Mouse (Mus musculus) thymus, postnatal 4 days (tissue): ENCODE results near the gene Kcnk5.

Experiments
- DNase-seq: peaks from one replicate; pipeline ENCODE4 v3.0.0; 2021

Gene Kcnk5

GRCm38 (mm10) chr14:20193103-20193715, 11.6 kb upstream of the Kcnk5 start:
- no peak for DNase-seq

- DNase-seq: no peak
Observed at GRCm38 (mm10) chr14:20191136-20191735, 9.6 kb upstream of the Kcnk5 start.

- DNase-seq: no peak
Observed at GRCm38 (mm10) chr14:20189751-20190150, 8.1 kb upstream of the Kcnk5 start.

DNA sequence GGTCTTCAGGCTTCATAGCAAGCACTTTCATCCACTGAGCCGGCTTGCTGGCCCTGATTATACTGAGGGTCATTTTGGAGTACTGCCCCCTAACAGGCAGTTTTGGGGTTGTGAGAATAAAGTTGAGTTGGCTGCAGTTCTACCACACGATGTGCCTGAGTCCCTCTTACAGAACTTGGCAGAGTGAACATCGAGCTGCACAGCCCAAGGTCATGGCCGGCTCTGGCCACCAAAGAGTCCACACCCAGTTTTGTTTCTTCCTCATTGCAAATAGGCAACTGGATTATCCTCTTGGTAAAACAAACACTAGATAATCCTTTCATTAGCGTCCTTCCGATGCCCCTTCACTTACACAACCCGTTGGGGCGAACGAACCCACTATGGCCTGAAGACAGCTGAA, 3.8 kb upstream of the Kcnk5 start:
- no peak for DNase-seq

DNA sequence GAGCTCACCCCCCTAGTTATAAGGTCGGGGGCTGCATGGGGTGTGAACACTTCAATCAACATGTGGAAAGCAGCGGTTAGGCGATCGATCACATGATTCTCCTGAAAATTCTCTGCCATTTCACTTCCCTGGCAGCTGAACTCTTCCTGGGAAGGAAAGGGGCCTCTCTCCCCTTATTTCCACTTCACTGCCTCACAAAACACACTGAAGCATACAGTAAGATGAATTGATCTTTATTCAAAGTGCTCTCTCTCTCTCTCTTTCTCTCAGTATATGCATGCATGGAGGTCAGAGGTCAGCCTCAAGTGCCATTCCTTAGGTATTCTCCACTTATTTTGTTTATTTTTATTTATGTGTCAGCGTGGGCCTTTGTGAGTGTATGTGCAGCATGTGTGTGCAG, 2.1 kb upstream of the Kcnk5 start:
- no peak for DNase-seq

GRCm38 (mm10) chr14:20182596-20182995, 987 bp upstream of the Kcnk5 start:
- no peak for DNase-seq

- DNase-seq: peak; percentile 59
Observed at GRCm38 (mm10) chr14:20180751-20181162, 852 bp downstream of the Kcnk5 start.

DNA sequence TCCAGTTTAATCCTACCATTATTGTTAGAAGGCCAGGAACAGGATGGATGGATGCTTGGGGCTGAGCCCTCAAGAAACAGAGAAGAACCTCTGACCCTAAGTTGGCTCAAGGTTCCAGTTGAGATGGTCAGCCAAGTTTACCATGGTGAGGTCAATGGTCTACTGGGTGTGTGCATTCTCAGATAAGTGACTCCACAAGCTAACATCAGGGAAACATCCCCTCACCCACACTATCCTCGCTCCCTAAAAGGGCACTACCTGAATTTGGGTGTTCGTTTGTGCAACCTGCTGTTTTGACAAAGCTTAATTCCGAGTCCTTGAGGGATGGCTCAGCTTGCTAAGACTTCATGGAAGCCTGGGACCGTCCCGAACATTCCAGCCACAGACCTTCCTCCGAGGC, 1.3 kb downstream of the Kcnk5 start:
- no peak for DNase-seq

DNA sequence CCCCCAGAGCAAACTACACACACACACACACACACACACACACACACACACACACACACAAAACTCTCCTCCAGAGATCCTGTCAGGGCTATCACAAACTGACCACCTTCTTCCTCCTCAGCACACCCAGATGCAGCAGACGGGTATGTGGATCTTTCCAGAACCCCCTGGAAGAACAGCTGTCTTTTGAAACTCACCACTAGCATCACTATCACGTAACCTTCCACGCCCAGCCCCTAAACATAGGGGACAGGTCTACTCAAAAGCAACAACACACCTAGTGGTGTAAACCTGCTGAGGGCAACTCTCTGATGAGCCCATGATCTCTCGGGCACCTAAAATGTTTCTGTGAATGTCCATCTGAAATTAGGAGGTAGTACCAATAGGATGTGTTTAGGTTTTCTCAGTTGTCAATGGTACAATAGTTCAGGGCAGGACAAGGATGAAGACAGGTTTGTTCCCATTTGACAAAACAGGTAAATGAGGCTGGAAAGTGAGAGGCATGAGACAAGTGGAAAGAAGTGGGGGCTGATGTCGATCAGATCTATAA, 1.8 kb downstream of the Kcnk5 start:
- DNase-seq: no peak

DNA sequence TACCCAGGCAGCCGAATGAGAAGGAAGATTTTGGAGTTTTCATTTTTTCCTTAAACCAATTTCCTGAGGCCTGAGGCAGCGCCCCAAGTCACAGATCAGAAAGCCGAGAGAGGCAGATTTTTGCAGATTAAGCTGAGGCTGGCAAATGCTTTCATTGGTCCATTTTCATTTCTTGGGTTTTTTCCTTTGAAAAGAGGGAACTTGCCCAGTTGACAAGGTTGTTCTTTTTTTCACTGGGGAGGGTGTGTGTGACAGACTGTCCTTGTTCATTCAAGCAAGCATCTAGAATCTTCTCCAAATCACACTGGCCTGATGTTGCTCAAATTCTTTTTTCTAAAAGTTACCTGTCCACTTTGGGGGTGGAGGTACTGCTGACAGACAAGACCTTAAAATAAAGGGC, 2.5 kb downstream of the Kcnk5 start:
- no peak for DNase-seq

DNA sequence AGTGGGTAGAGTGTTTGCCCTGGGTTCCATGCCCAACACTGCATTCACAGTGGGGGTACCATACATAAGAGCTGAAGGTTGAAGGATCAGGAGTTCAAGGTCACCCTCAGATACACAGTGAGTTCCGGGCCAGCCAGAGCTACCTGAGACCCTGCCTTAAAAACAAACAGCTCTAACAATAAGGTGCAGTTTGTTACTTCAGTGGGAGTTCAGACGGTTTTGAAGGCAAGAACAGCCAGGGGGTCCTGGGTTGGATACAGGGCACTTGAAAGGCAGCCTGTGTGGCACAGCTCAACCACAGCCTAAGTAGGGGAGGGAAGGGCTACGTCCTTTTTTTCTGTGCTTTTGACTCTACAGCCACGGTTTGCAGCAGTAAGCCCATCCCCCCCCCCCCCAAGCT, 3.0 kb downstream of the Kcnk5 start:
- DNase-seq: peak; percentile 22

GRCm38 (mm10) chr14:20177494-20178123, 4.0 kb downstream of the Kcnk5 start:
- DNase-seq: no peak

DNA sequence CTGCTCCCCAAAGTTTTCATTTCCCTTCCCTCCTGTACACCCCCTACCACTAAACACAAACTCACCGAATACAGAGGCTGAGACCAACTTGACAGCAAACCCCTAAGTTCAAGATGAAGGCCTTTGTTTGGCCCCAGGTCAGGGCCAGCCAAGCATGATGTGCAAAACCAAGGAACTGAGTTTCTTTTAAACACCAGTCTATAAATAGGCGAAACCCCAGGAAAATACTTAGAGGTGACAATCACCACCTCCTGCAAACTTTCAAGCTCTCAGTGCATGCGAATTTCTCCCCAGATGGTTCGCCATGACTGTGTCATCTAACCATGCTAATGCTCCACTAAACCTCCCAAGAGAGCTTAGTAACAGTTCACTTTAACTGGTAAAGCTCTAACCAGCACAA, 5.9 kb downstream of the Kcnk5 start:
- DNase-seq: no peak

DNA sequence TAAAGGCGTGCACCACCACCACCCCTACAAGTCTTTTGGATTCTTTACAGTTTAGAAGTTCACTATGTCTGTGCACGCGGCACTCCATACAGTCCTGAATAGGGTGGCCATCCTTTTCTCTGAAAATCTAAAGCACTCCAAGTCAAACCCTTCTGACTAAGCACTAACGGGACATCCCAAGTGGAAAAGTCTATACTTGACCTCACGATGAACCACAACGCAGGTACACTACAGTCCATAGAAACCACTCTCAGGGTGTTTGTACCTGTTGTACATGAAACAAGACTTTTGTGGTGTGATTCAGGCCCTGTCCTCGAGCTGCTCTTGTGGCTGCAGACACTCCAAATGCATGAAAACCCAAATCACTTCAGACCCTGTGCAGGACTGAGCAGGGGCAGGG, 6.5 kb downstream of the Kcnk5 start:
- DNase-seq: no peak

DNA sequence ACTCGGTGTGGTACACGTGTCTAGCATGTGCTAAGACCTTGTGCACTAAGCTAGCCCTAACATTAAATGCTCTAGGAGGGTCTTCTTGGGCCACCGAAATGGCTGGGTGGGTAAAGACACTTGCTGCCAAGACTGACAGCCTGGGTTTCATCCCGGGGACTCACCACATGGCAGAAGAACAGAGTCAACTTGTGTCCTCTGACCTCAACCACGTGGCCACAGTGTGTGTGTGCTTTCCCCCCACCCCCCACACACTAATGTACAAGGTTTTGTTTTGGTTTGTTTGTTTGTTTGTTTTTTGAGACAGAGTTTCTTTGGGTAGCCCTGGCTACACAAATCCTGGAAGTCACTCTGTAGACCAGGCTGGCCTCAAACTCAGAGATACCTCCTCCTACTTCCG, 6.9 kb downstream of the Kcnk5 start:
- DNase-seq: no peak

DNA sequence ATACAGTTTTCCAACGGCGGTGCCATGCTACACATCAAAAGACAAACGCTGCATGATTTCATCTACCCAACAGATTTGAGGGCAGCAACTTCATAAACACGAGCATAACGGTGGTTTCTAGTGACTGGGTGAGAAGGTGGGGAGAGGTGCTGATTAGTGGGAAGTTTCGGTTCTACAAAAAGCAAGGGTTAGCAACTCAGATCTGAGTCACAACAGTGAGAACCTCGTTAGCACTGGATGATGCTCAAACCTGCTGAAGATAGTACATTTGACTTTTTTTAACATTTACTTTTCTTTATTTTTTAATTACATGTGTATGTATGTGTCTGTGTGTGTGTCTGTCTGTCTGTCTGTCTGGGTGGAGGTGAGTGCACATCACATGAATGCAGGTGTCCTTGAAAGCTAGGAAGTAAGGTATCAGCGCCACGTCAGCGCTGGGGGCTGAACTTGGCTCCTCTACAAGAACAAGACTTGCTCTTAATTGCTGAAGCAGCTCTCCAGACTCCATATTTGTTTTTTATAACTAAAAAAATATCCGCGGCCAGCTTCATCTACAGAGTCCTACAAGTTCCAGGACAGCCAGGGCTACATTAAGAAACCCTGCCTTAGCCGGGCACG, 7.6 kb downstream of the Kcnk5 start:
- peak; percentile 30 for DNase-seq

DNA sequence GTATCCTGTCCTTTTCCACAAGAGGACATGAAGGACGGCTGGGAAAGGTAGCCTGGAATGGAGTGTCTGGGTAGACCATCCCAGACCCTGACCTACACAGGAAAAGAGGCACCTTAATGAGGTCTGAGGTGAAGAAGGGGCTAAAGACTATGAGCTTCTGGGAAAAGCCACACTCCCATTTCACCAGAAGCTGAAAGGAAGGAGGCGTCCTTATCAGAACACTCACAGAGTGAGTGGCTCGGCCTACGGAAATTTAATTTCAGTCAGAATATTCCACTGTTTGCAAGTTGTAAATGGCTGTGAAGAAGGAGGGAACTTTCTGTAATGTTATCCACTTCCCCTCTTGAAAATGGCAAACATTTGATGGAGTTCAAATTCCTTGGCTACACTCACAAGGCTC, 8.7 kb downstream of the Kcnk5 start:
- no peak for DNase-seq

GRCm38 (mm10) chr14:20172509-20172908, 9.1 kb downstream of the Kcnk5 start:
- DNase-seq: peak; percentile 36

GRCm38 (mm10) chr14:20171840-20172239, 9.8 kb downstream of the Kcnk5 start:
- no peak for DNase-seq

DNA sequence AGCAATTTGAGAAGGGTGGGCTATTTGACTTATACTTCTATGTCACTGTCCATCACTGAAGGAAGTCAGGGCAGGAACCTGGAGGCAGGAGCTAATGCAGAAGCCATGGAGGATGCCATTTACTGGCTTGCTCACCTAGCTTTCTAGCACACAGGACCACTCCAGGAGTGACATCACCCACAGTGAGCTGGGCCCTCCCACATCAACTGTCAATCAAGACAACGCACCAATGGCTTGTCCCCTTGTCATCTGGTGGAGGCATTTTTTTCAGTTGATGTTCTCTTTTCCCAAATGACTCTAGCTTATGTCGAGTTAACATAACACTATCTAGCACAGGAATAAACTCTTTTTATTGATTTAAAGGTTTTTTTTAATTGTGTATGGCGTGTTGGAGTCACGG, 12.4 kb downstream of the Kcnk5 start:
- peak; percentile 24 for DNase-seq

DNA sequence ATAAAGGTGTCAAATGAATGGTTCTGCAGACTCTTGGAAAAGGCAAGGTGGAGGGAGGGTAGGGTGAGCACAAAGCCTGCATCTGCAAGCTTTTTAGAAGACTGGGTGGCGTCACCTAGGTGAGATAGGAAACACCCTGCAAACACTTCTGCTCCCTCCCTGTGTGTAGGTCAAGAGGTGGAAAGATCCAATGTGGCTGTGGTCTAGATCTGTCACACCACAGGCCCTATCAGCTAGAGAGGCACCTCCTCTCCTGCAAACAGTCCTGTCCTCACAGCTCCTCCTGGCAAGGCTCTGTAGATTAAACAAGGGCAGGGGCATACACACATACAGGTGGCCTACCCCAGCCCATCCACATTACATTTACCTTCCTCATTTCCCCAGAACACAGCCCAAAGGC, 13.1 kb downstream of the Kcnk5 start:
- DNase-seq: no peak

DNA sequence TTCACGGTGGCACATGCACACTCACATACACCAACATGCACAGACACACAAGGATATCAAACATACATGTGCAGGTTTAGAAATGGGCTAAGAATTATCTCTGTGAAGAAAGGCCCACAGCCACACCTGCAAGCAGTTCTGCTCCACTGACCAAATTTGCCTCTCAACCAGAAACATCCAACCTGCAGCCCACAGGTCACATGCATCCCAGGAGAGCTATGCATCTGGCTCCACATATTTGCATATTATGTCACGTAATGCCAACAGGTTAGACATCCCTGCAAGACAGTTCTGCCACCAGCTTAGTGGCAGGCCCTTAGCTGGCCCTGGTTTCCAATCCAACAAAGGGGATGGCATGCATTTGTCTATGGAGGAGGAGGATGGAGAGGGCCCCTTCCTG, 13.6 kb downstream of the Kcnk5 start:
- DNase-seq: no peak

GRCm38 (mm10) chr14:20165413-20165812, 16.2 kb downstream of the Kcnk5 start:
- DNase-seq: no peak

DNA sequence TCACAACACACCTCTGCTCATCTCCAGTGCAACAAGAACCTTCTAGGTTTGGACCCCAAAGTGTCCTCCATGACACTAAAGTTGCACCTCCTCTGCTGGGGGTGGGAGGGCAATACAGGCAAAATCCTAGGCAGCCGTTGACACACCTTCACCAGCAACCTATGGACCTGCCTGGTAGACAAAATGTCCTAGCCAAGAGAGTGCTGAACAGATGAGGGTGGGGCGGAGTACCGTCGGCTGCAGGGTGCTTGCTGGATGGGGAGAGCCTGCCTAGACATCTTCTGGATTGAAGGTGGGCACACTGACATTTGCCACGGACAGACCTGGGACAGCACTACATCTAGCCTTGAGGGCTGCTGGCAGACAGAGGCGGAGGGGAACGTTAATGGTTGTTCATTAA, 17.2 kb downstream of the Kcnk5 start:
- DNase-seq: no peak
